Mouse (Mus musculus) G1E (cell line): ENCODE data around the gene Ptgfrn. TPM values are rescaled to one million over a fixed set of nuclear protein-coding genes. Genes with fewer than 3 reads are reported as not detected.

Experiments
- ATAC-seq: 2 replicates; pipeline ENCODE4 v1.8.0; 2016; ENCODE audit warnings: mild to moderate bottlenecking; ENCODE audit not compliant: insufficient number of reproducible peaks, poor library complexity, low FRiP score, severe bottlenecking; ENCODE audit errors: extremely low read depth
- DNase-seq: peaks from one replicate; pipeline ENCODE4 v3.0.0; 2012; ENCODE audit warnings: low spot score
- H3K27me3 ChIP-seq: 2 replicates; pipeline ENCODE4 v1.6.1; 2012; ENCODE audit warnings: mild to moderate bottlenecking, low read length, inconsistent platforms; ENCODE audit not compliant: insufficient read depth
- H3K36me3 ChIP-seq: replicated peaks from 2 replicates; pipeline ENCODE3; 2012; ENCODE audit warnings: mild to moderate bottlenecking, inconsistent platforms
- H3K4me1 ChIP-seq: 2 replicates; pipeline ENCODE4 v1.6.1; 2012; ENCODE audit warnings: low read depth, low read length, inconsistent platforms, mixed read lengths; ENCODE audit not compliant: insufficient read depth
- H3K4me3 ChIP-seq: 2 replicates; pipeline ENCODE4 v1.5.1; 2012; ENCODE audit warnings: low read depth, mild to moderate bottlenecking, inconsistent platforms, low read length, moderate library complexity, mixed read lengths
- H3K9me3 ChIP-seq: replicated peaks from 2 replicates; pipeline ENCODE4 v1.6.1; 2012; ENCODE audit warnings: inconsistent platforms
- CTCF ChIP-seq: IDR thresholded peaks from 2 replicates; pipeline ENCODE4 v1.5.1; 2012; ENCODE audit warnings: low read depth, low read length, inconsistent platforms, mixed read lengths
- GATA1 ChIP-seq: IDR thresholded peaks from 2 replicates; pipeline ENCODE4 v1.6.1; 2012; ENCODE audit warnings: borderline replicate concordance, low read length, inconsistent platforms, mixed read lengths
- GATA2 ChIP-seq: IDR thresholded peaks from 2 replicates; pipeline ENCODE4 v1.6.1; 2012; ENCODE audit warnings: low read depth, low read length, inconsistent platforms, borderline replicate concordance
- POLR2AphosphoS5 ChIP-seq: IDR thresholded peaks from 2 replicates; pipeline ENCODE4 v1.6.1; 2012; ENCODE audit warnings: low read depth, low read length, inconsistent platforms; ENCODE audit not compliant: insufficient replicate concordance
- TAL1 ChIP-seq: conservative IDR thresholded peaks from 2 replicates; pipeline ENCODE4 v1.6.1; 2012; ENCODE audit warnings: low read depth, low read length, inconsistent platforms, mixed read lengths
- polyA plus RNA-seq: library from polyadenylated mRNA; stranded (reverse); fragments of >175 nt; gene quantifications from 2 replicates; pipeline ENCODE4 v1.2.3, GENCODE M21; 2012
- total RNA-seq, 2 experiments: library from RNA; stranded (forward) in 1 of 2; stranded (reverse) in 1 of 2; fragments of 200-1000 nt in 1 of 2; fragments of >200 nt in 1 of 2; fragmentation: Nextera tagmentation in 1 of 2; gene quantifications; 2 replicates each; pipeline ENCODE4 v1.2.3; 2014 to 2017

Gene Ptgfrn
- total and polyA plus RNA-seq, 3 experiments = under 0.01 TPM; not detected in 2

GRCm38 (mm10) chr3:101070796-101071235 lies 39.3 kb downstream of the Ptgfrn start:
- no peaks in the 10 kb centered on the region for H3K36me3 ChIP-seq

DNA sequence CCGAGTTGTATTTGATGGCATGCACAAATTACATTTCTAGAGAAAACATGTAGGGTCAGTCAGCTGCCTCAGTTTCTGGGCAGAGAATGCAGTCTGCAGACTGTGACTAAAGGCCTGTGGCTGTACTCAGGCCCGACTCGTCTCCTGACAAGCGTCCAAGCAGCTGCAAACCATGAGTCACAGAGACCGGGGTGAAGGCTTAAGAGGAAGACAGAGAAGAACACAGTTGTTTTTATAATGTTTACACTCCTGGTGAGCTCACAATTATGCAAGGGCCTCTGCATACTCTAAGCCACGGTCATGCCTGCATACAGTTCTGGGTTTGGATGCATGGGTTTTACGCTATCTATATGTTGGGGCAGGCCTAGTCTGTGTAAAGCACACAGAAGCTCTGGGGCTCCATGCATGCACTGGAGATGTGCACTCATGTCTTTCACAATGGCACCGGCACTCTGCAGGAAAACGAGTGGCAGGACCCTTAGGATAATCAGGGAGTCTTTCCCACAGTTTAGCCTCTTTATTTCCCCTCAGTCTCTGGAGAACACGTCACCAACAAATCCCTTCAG lies 39.8 kb downstream of the Ptgfrn start:
- H3K4me1 ChIP-seq = no peaks in the 10 kb centered on the region
- TF ChIP-seq GATA2 (no peak), POLR2AphosphoS5 (no peak), GATA1 (no peak), CTCF (no peak), TAL1 (no peak)
- H3K9me3 ChIP-seq = no peaks in the 10 kb centered on the region
- peaks cover 4% of the 10 kb centered on the region for H3K27me3 ChIP-seq
- H3K36me3 ChIP-seq = no peaks in the 10 kb centered on the region
- H3K4me3 ChIP-seq = no peak overlapping the region
- DNase-seq (no peak), ATAC-seq (no peak)

More at GRCm38 (mm10) chr3:101070796-101071235, 39.3 kb downstream of the Ptgfrn start:
- ATAC-seq (no peak), DNase-seq (no peak)
- Histone ChIP-seq H3K4me3 (no peak overlapping the region), H3K9me3 (no peaks in the 10 kb centered on the region), H3K4me1 (no peaks in the 10 kb centered on the region), H3K27me3 (no peaks in the 10 kb centered on the region; the same call in 1 of the 2 replicates)
- TF ChIP-seq GATA1 (no peak), TAL1 (no peak), POLR2AphosphoS5 (no peak)

DNA sequence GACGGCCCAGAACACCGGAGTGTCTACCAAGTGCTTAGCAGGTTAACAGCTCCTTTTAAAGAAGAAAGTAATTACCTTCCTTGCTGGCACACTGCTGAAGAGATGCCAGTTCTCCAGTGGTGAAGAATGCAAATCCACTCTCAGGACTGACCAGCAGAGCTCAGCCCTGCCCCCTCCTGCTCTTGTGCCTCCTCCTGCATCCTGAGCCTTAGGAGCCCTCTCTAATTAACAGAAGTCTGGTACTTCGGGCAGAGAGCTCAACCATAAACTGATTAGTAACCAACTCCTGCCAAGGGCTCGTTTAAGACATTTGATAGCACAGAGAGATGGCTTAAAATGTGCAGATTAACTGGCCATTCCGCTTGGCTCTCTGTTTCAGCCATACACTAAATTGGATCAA lies 41.4 kb downstream of the Ptgfrn start:
- H3K27me3 ChIP-seq = peaks cover 5% of the 10 kb centered on the region; the same call in 1 of the 2 replicates
- DNase-seq (no peak), ATAC-seq (no peak)
- no peaks in the 10 kb centered on the region for H3K36me3 ChIP-seq
- H3K9me3 ChIP-seq = no peaks in the 10 kb centered on the region
- no peak overlapping the region for H3K4me3 ChIP-seq
- no peaks in the 10 kb centered on the region for H3K4me1 ChIP-seq
- TF ChIP-seq CTCF = no peak
- TF ChIP-seq POLR2AphosphoS5 = no peak

- H3K9me3 ChIP-seq = no peaks in the 10 kb centered on the region
- H3K36me3 ChIP-seq = no peaks in the 10 kb centered on the region
- DNase-seq = no peak
- H3K27me3 ChIP-seq = peaks cover 5% of the 10 kb centered on the region; the same call in 1 of the 2 replicates
- no peak for ATAC-seq
- TF ChIP-seq GATA1 (no peak), POLR2AphosphoS5 (no peak), GATA2 (no peak), CTCF (no peak), TAL1 (no peak)
- no peaks in the 10 kb centered on the region for H3K4me1 ChIP-seq
- H3K4me3 ChIP-seq = no peak overlapping the region
These were observed 43.9 kb downstream of the Ptgfrn start for GRCm38 (mm10) chr3:101066175-101066574.

DNA sequence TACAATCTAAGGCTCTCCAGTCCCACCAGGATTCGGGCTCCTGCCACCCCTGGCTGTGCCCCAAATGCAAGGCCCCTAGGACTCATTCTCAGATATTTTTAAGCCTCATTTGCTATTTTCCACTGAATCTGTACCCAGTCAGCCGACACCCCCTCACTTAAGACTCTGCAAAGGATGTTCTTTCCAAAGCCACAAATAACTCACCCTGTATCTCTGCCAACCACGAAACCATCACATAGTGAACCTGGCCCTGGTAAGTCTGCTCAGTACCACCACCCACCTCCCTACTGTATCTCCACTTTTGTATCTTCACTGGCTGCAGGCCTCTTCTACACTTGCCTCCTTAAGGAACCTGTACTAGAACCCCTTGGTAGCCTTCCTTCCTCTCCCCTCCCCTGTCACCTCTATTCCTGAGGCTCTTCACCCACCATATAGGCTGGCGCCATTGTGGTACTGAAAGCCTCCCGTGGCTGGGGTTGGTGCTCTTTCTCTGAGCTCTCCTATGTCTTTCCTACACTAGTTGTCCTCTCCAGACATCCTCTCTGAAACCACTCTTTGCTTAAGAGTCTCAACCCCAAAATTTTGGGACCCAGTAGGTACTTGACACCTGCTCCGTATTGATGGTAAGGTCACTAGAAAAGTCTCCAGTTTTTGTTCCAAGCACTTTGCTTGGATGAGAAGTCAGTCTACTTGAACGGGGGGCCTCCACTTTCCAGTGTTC lies 48.1 kb downstream of the Ptgfrn start:
- ATAC-seq = no peak
- no peak overlapping the region for H3K4me3 ChIP-seq
- H3K27me3 ChIP-seq = peaks cover 5% of the 10 kb centered on the region; the same call in 1 of the 2 replicates
- H3K9me3 ChIP-seq = no peaks in the 10 kb centered on the region
- H3K4me1 ChIP-seq = no peaks in the 10 kb centered on the region
- DNase-seq = no peak
- no peaks in the 10 kb centered on the region for H3K36me3 ChIP-seq
- no peak for TF ChIP-seq POLR2AphosphoS5
- no peak for TF ChIP-seq GATA2
- no peak for TF ChIP-seq CTCF
- no peak for TF ChIP-seq TAL1
- TF ChIP-seq GATA1 = no peak

GRCm38 (mm10) chr3:101059214-101059613 lies 50.9 kb downstream of the Ptgfrn start:
- Histone ChIP-seq H3K36me3 (no peaks in the 10 kb centered on the region), H3K9me3 (no peaks in the 10 kb centered on the region), H3K27me3 (no peaks in the 10 kb centered on the region), H3K4me3 (no peak overlapping the region), H3K4me1 (no peaks in the 10 kb centered on the region)
- TF ChIP-seq GATA1 = no peak
- no peak for TF ChIP-seq GATA2
- no peak for TF ChIP-seq CTCF
- TF ChIP-seq POLR2AphosphoS5 = no peak
- no peak for TF ChIP-seq TAL1
- DNase-seq = no peak
- no peak for ATAC-seq

DNA sequence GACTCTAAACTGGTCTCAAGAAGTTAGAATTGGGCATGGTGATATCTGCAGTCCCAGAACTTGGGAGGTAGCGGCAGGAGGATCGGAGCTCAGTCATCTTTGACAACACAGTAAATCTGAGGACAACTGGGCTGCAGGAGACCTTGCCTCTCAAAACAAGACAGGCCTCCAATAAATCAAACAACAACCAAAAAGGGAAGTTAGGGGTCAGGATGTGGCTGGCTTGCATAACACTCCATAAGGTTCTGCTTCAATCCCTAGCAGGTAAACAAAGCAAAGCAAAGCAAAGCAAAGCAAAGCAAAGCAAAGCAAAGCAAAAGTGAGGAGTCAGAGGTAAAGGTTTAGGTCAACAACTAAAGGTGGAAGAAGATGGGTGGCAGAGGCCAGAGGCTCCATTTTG lies 51.9 kb downstream of the Ptgfrn start:
- ATAC-seq = no peak
- H3K9me3 ChIP-seq = no peaks in the 10 kb centered on the region
- no peak for TF ChIP-seq TAL1
- TF ChIP-seq POLR2AphosphoS5 = no peak
- TF ChIP-seq CTCF = no peak
- no peak for TF ChIP-seq GATA2
- no peak for TF ChIP-seq GATA1
- no peak for DNase-seq
- no peaks in the 10 kb centered on the region for H3K4me1 ChIP-seq
- H3K36me3 ChIP-seq = no peaks in the 10 kb centered on the region
- H3K4me3 ChIP-seq = no peak overlapping the region
- no peaks in the 10 kb centered on the region for H3K27me3 ChIP-seq
